Mouse (Mus musculus) embryonic facial prominence, embryonic 11.5 days (tissue): ENCODE measurements around the gene Tnni2. TPM values are rescaled to one million over a fixed set of nuclear protein-coding genes. Genes with fewer than 3 reads are reported as not detected.

Source experiments
- ATAC-seq: fragments of 200-750 bp; cut with Nextera tagmentation; replicated peaks from 2 replicates; pipeline ENCODE4 v1.8.0; 2017; ENCODE audit warnings: low read depth; ENCODE audit not compliant: insufficient number of reproducible peaks, low FRiP score, low TSS enrichment
- DNase-seq: peaks from one replicate; pipeline ENCODE4 v3.0.0-alpha.2; 2015; ENCODE audit warnings: low spot score
- H3K27ac ChIP-seq: fragments of 300-500 bp; sonication (generic); replicated peaks from 2 replicates; pipeline ENCODE4 v1.5.1; 2014; ENCODE audit warnings: mild to moderate bottlenecking, low read depth, low read length, control low read depth
- H3K27me3 ChIP-seq: fragments of 300-500 bp; sonication (generic); 2 replicates; pipeline ENCODE4 v1.6.1; 2014; ENCODE audit warnings: mild to moderate bottlenecking, low read length, moderate library complexity, mixed read lengths; ENCODE audit not compliant: control insufficient read depth, insufficient read depth
- H3K36me3 ChIP-seq: fragments of 300-500 bp; sonication (generic); replicated peaks from 2 replicates; pipeline ENCODE4 v1.6.1; 2014; ENCODE audit warnings: low read depth, mild to moderate bottlenecking, low read length, moderate library complexity, mixed read lengths; ENCODE audit not compliant: control insufficient read depth, insufficient read depth
- H3K4me1 ChIP-seq: fragments of 300-500 bp; sonication (generic); 2 replicates; pipeline ENCODE4 v1.6.1; 2014; ENCODE audit warnings: low read length, mixed read lengths; ENCODE audit not compliant: control insufficient read depth, insufficient read depth
- H3K4me2 ChIP-seq: fragments of 300-500 bp; sonication (generic); 2 replicates; pipeline ENCODE4 v1.6.1; 2014; ENCODE audit warnings: low read depth, mild to moderate bottlenecking, control low read depth, low read length, moderate library complexity
- H3K4me3 ChIP-seq: fragments of 300-500 bp; sonication (generic); 2 replicates; pipeline ENCODE4 v1.5.1; 2014; ENCODE audit warnings: low read depth, low read length, control low read depth
- H3K9ac ChIP-seq: fragments of 300-500 bp; sonication (generic); replicated peaks from 2 replicates; pipeline ENCODE4 v1.6.1; 2014; ENCODE audit warnings: mild to moderate bottlenecking, control low read depth, low read length
- H3K9me3 ChIP-seq: fragments of 300-500 bp; sonication (generic); replicated peaks from 2 replicates; pipeline ENCODE4 v1.6.1; 2016; ENCODE audit warnings: mild to moderate bottlenecking, low read length, inconsistent platforms, mixed read lengths; ENCODE audit not compliant: control insufficient read depth
- WGBS: fragments of 180-500 bp; shearing (Covaris S2); extraction: QIAGEN DNeasy Blood & Tissue Kit; methylation state at CpG from one replicate; pipeline ENCODE4 v1.1.7; 2014; 5-methylcytosine and 5-hydroxymethylcytosine counted together
- polyA plus RNA-seq: library from polyadenylated mRNA; unstranded; fragments of >200 nt; fragmentation: Nextera tagmentation; extraction: Ambion mirVana; gene quantifications from 2 replicates; pipeline ENCODE4 v1.2.1, GENCODE M21; 2014

Tnni2 gene
- polyA plus RNA-seq, 1 experiment from 2014 or later, result 2.7 TPM

GRCm38 (mm10) chr7:142475641-142476040 is 34.0 kb downstream of the Tnni2 start:
- Histone ChIP-seq H3K4me3 (no peak overlapping the region), H3K9me3 (no peaks in the 10 kb centered on the region), H3K4me2 (no peak overlapping the region), H3K27ac (no peak overlapping the region), H3K27me3 (no peaks in the 10 kb centered on the region; the same call in 1 of the 2 replicates), H3K9ac (no peak overlapping the region), H3K36me3 (no peaks in the 10 kb centered on the region), H3K4me1 (peaks cover 9% of the 10 kb centered on the region)
- 72% methylated on average over 7 of the region's 7 CpGs for WGBS
- DNase-seq (no peak), ATAC-seq (no peak)

DNA sequence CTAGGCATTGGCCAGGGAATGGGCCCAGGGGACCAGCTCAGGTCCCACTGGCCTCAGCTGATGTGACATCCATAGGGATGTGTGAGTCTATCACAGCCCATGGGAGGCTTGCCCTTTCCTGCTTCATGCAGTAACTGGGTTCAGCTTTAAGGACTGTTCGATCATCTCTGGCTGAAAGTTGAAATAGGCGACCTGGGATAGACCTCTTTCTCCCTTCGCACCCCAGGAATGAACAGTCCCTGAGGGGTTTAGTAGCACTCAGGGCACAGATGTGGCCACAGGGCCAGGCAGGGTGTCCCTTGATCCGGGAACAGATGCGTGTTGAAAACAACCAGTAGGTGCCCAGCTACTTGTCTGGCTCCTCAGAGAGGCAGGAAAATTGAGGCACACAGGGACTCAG is 34.7 kb downstream of the Tnni2 start:
- WGBS, result 90% methylated on average over 5 of the region's 5 CpGs
- ATAC-seq (no peak), DNase-seq (no peak)
- H3K36me3 ChIP-seq, result no peaks in the 10 kb centered on the region
- peaks cover 15% of the 10 kb centered on the region for H3K4me1 ChIP-seq
- no peak overlapping the region for H3K4me2 ChIP-seq
- no peak overlapping the region for H3K4me3 ChIP-seq
- H3K27ac ChIP-seq, result no peak overlapping the region
- no peak overlapping the region; the same call in 1 of the 2 replicates for H3K9ac ChIP-seq
- H3K27me3 ChIP-seq, result no peaks in the 10 kb centered on the region; the same call in 1 of the 2 replicates
- no peaks in the 10 kb centered on the region for H3K9me3 ChIP-seq

DNA sequence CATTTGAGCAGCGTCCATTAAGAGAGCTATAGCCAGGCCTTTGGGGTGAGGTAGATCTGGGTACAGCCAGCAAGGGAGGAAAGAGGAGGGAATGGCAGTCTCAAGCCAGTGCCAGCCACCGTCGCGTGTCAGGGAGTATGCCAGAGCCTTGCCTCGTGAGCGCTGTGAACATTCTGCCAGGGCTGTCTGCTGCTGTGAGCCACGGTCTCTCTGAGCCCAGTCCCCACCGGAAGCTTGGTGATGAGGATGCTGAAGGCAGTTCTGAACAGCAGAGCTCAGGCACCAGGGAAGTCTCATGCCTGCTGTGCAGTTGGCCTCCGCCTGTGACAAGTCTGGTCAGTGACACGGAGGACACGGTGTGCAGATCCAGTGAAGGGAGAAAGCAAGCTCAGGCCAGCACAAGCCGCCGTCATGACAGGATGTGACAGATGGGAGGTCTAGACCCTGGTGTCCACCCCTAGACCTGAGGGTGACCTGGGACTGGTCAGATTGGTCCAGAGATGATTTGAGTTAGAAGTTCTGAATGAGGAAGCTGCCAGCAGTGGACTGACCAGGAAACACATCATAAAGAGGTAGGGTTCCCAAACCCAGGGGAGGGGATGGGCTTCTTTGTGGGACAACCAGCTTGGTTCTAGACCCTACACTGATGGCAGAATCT is 35.3 kb downstream of the Tnni2 start:
- no peak overlapping the region for H3K9ac ChIP-seq
- no peak for ATAC-seq
- H3K27ac ChIP-seq, result no peak overlapping the region
- H3K9me3 ChIP-seq, result no peaks in the 10 kb centered on the region
- H3K4me3 ChIP-seq, result no peak overlapping the region
- H3K4me1 ChIP-seq, result peaks cover 15% of the 10 kb centered on the region
- no peak overlapping the region for H3K4me2 ChIP-seq
- H3K36me3 ChIP-seq, result no peaks in the 10 kb centered on the region
- H3K27me3 ChIP-seq, result no peaks in the 10 kb centered on the region; the same call in 1 of the 2 replicates
- DNase-seq, result no peak
- WGBS, result 87% methylated on average over 13 of the region's 13 CpGs

- no peaks in the 10 kb centered on the region; the same call in 1 of the 2 replicates for H3K27me3 ChIP-seq
- no peak for ATAC-seq
- no peak for DNase-seq
- H3K9me3 ChIP-seq, result no peaks in the 10 kb centered on the region
- H3K9ac ChIP-seq, result no peak overlapping the region
- WGBS, result 86% methylated on average over 6 of the region's 6 CpGs
- H3K4me2 ChIP-seq, result no peak overlapping the region
- peaks cover 22% of the 10 kb centered on the region for H3K4me1 ChIP-seq
- no peak overlapping the region for H3K27ac ChIP-seq
- H3K36me3 ChIP-seq, result no peaks in the 10 kb centered on the region
- H3K4me3 ChIP-seq, result no peak overlapping the region
These were observed 36.4 kb downstream of the Tnni2 start for GRCm38 (mm10) chr7:142478001-142478400.

DNA sequence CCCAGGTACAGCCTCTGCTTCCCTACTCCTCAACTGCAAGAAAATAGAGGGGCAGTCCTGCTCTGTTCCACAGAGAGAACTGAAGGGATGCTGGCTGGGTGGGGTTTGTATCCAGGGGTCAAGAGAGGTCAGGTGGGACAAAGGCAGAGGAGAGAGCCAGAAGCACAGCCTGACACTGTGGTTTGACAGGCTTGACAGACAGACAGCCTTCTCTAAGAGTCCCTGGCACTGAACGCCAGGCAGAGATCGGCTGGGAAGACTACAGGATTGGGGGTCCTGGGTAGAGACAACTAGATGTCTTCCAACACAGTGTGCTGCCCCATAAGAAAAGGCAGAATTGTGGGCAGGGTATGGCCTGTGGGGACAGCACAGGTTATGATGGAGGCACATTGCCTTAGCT is 37.0 kb downstream of the Tnni2 start:
- no peak overlapping the region for H3K27ac ChIP-seq
- DNase-seq, result no peak
- H3K4me2 ChIP-seq, result no peak overlapping the region
- no peaks in the 10 kb centered on the region; the same call in 1 of the 2 replicates for H3K27me3 ChIP-seq
- no peak overlapping the region for H3K4me3 ChIP-seq
- no peak for ATAC-seq
- no peak overlapping the region for H3K9ac ChIP-seq
- no peaks in the 10 kb centered on the region for H3K9me3 ChIP-seq
- no peaks in the 10 kb centered on the region for H3K36me3 ChIP-seq
- H3K4me1 ChIP-seq, result peaks cover 23% of the 10 kb centered on the region
- 43% methylated on average over 2 of the region's 2 CpGs for WGBS

DNA sequence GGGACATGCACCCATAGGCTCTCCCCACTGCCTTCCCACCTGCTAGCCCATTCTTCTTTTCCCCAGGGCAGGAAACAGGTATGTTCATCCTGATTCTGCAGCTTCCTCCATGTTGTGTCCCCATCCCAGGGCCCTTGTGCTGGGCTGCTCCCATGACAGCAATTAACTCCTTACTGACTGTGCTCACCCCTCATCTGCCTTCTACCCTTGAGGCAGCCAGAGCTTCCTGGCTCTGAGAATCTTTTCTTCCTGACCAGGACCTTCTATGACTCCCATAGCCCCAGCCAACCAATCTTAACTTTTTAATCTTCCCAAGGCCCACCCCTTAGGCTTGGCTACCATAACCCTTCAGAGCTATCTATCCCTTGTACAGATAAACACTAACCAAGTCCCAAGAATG is 37.7 kb downstream of the Tnni2 start:
- H3K27me3 ChIP-seq, result no peaks in the 10 kb centered on the region; the same call in 1 of the 2 replicates
- H3K27ac ChIP-seq, result no peak overlapping the region
- no peak overlapping the region for H3K4me3 ChIP-seq
- DNase-seq, result no peak
- peaks cover 23% of the 10 kb centered on the region for H3K4me1 ChIP-seq
- no peak for ATAC-seq
- no peak overlapping the region for H3K4me2 ChIP-seq
- no peaks in the 10 kb centered on the region for H3K36me3 ChIP-seq
- H3K9me3 ChIP-seq, result no peaks in the 10 kb centered on the region
- no peak overlapping the region for H3K9ac ChIP-seq

- ATAC-seq, result no peak
- no peak for DNase-seq
- no peak overlapping the region for H3K27ac ChIP-seq
These were observed 38.3 kb downstream of the Tnni2 start for GRCm38 (mm10) chr7:142479886-142480285.

DNA sequence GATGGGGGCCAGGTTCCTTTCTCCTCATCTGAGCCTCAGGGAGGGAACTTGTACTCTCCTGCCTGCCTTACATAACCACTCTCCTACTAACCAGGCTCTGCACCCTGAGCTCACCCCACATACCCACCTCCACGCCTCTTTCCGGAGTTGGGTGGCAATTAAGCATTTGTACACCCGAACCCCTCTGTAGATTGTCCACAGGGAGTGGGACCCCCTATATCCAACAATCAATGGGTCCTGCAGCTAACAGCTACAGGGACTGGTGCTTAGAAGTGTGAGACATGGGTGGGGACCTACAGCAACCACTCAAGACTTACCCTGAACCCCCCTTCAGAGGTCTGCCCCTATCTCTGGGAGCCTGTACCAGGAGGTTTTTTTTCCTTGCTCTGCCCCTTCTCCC is 39.1 kb downstream of the Tnni2 start:
- Histone ChIP-seq H3K4me3 (no peak overlapping the region), H3K27ac (peak overlapping the region; percentile 94), H3K36me3 (no peaks in the 10 kb centered on the region), H3K9ac (peak overlapping the region; percentile 28; the same call in 1 of the 2 replicates), H3K4me2 (no peak overlapping the region), H3K4me1 (peaks cover 23% of the 10 kb centered on the region), H3K27me3 (no peaks in the 10 kb centered on the region; the same call in 1 of the 2 replicates), H3K9me3 (no peaks in the 10 kb centered on the region)
- 94% methylated on average over 3 of the region's 3 CpGs for WGBS
- DNase-seq (no peak), ATAC-seq (no peak)

More at GRCm38 (mm10) chr7:142479886-142480285, 38.3 kb downstream of the Tnni2 start:
- H3K4me1 ChIP-seq, result peaks cover 23% of the 10 kb centered on the region
- H3K9ac ChIP-seq, result no peak overlapping the region; the same call in 1 of the 2 replicates
- no peaks in the 10 kb centered on the region for H3K36me3 ChIP-seq
- no peaks in the 10 kb centered on the region; the same call in 1 of the 2 replicates for H3K27me3 ChIP-seq
- H3K4me3 ChIP-seq, result no peak overlapping the region
- H3K9me3 ChIP-seq, result no peaks in the 10 kb centered on the region
- no peak overlapping the region for H3K4me2 ChIP-seq
- 96% methylated on average over 3 of the region's 3 CpGs for WGBS
